Mouse (Mus musculus): ENCODE results near the gene Mbd4. TPM values are rescaled to one million over a fixed set of nuclear protein-coding genes. Genes with fewer than 3 reads are reported as not detected.
"Not testable (repeated sequence)": the region's sequence is repeated elsewhere in the genome, so short reads cannot be mapped to it uniquely, and the experiment has no call there.

The Mbd4 gene
- polyA plus RNA-seq, 1 experiment from 2014 or later: 10.2 TPM

- no peaks in the 10 kb centered on the region for H3K4me1 ChIP-seq (ENCODE audit: control insufficient read depth, insufficient read depth, low read length)
- H3K27me3 ChIP-seq (ENCODE audit: control insufficient read depth, insufficient read depth, low read length): no peaks in the 10 kb centered on the region
- no peak overlapping the region for H3K27ac ChIP-seq (replicated peaks; ENCODE audit: low read depth, low read length)
- H3K4me3 ChIP-seq (replicated peaks; ENCODE audit: low read depth, low read length): no peak overlapping the region
- ATAC-seq (ENCODE audit: low FRiP score, low TSS enrichment): no peak
- peaks cover 57% of the 10 kb centered on the region for H3K36me3 ChIP-seq (ENCODE audit: control insufficient read depth, insufficient read depth, low read length)
- no peak overlapping the region for H3K9ac ChIP-seq (replicated peaks; ENCODE audit: low read length)
- no peak for DNase-seq
- 95% methylated on average over 2 of the region's 2 CpGs for WGBS
- H3K4me2 ChIP-seq (ENCODE audit: low read length): no peak overlapping the region
- no peaks in the 10 kb centered on the region for H3K9me3 ChIP-seq (ENCODE audit: control insufficient read depth, low read length)
Measured at GRCm38 (mm10) chr6:115877239-115877638, 24.1 kb upstream of the Mbd4 start.

GRCm38 (mm10) chr6:115871318-115871717, 18.1 kb upstream of the Mbd4 start:
- H3K9ac ChIP-seq (replicated peaks; ENCODE audit: low read length); H3K4me1 ChIP-seq (ENCODE audit: control insufficient read depth, insufficient read depth, low read length); ATAC-seq (ENCODE audit: low FRiP score, low TSS enrichment); H3K4me3 ChIP-seq (replicated peaks; ENCODE audit: low read depth, low read length); DNase-seq; H3K27ac ChIP-seq (replicated peaks; ENCODE audit: low read depth, low read length); H3K4me2 ChIP-seq (ENCODE audit: low read length); H3K9me3 ChIP-seq (ENCODE audit: control insufficient read depth, low read length); H3K27me3 ChIP-seq (ENCODE audit: control insufficient read depth, insufficient read depth, low read length): not testable (repeated sequence)
- peaks cover 12% of the 10 kb centered on the region for H3K36me3 ChIP-seq (ENCODE audit: control insufficient read depth, insufficient read depth, low read length)
- WGBS: no CpG with 5 or more reads among the region's 3 CpGs

GRCm38 (mm10) chr6:115867157-115867556, 14.0 kb upstream of the Mbd4 start:
- H3K27me3 ChIP-seq (ENCODE audit: control insufficient read depth, insufficient read depth, low read length); H3K4me1 ChIP-seq (ENCODE audit: control insufficient read depth, insufficient read depth, low read length); H3K9me3 ChIP-seq (ENCODE audit: control insufficient read depth, low read length); H3K4me3 ChIP-seq (replicated peaks; ENCODE audit: low read depth, low read length); H3K9ac ChIP-seq (replicated peaks; ENCODE audit: low read length); ATAC-seq (ENCODE audit: low FRiP score, low TSS enrichment); DNase-seq; H3K27ac ChIP-seq (replicated peaks; ENCODE audit: low read depth, low read length); H3K4me2 ChIP-seq (ENCODE audit: low read length): not testable (repeated sequence)
- H3K36me3 ChIP-seq (ENCODE audit: control insufficient read depth, insufficient read depth, low read length): peaks cover 20% of the 10 kb centered on the region
- WGBS: no CpG with 5 or more reads among the region's 3 CpGs

- Histone ChIP-seq H3K9me3 (ENCODE audit: control insufficient read depth, low read length) (no peaks in the 10 kb centered on the region), H3K9ac (replicated peaks; ENCODE audit: low read length) (no peak overlapping the region), H3K4me2 (ENCODE audit: low read length) (no peak overlapping the region), H3K27ac (replicated peaks; ENCODE audit: low read depth, low read length) (no peak overlapping the region), H3K4me1 (ENCODE audit: control insufficient read depth, insufficient read depth, low read length) (no peaks in the 10 kb centered on the region), H3K27me3 (ENCODE audit: control insufficient read depth, insufficient read depth, low read length) (no peaks in the 10 kb centered on the region), H3K36me3 (ENCODE audit: control insufficient read depth, insufficient read depth, low read length) (peaks cover 20% of the 10 kb centered on the region), H3K4me3 (replicated peaks; ENCODE audit: low read depth, low read length) (no peak overlapping the region)
- ATAC-seq (ENCODE audit: low FRiP score, low TSS enrichment): no peak
- 98% methylated on average over 4 of the region's 4 CpGs for WGBS
- DNase-seq: no peak
Measured at GRCm38 (mm10) chr6:115865246-115865645, 12.1 kb upstream of the Mbd4 start.

GRCm38 (mm10) chr6:115863340-115863841, 10.2 kb upstream of the Mbd4 start:
- 78% methylated on average over 7 of the region's 7 CpGs for WGBS
- Histone ChIP-seq H3K9me3 (ENCODE audit: control insufficient read depth, low read length) (no peaks in the 10 kb centered on the region), H3K4me2 (ENCODE audit: low read length) (no peak overlapping the region), H3K4me1 (ENCODE audit: control insufficient read depth, insufficient read depth, low read length) (no peaks in the 10 kb centered on the region), H3K27me3 (ENCODE audit: control insufficient read depth, insufficient read depth, low read length) (no peaks in the 10 kb centered on the region), H3K9ac (replicated peaks; ENCODE audit: low read length) (no peak overlapping the region), H3K36me3 (ENCODE audit: control insufficient read depth, insufficient read depth, low read length) (peaks cover 20% of the 10 kb centered on the region), H3K27ac (replicated peaks; ENCODE audit: low read depth, low read length) (no peak overlapping the region), H3K4me3 (replicated peaks; ENCODE audit: low read depth, low read length) (no peak overlapping the region)
- no peak for ATAC-seq (ENCODE audit: low FRiP score, low TSS enrichment)
- DNase-seq: no peak

- H3K4me2 ChIP-seq (ENCODE audit: low read length): no peak overlapping the region
- H3K4me3 ChIP-seq (replicated peaks; ENCODE audit: low read depth, low read length): no peak overlapping the region
- DNase-seq (no peak), ATAC-seq (ENCODE audit: low FRiP score, low TSS enrichment) (no peak)
- no peaks in the 10 kb centered on the region for H3K27me3 ChIP-seq (ENCODE audit: control insufficient read depth, insufficient read depth, low read length)
- H3K36me3 ChIP-seq (ENCODE audit: control insufficient read depth, insufficient read depth, low read length): peaks cover 17% of the 10 kb centered on the region
- H3K9ac ChIP-seq (replicated peaks; ENCODE audit: low read length): no peak overlapping the region
- H3K27ac ChIP-seq (replicated peaks; ENCODE audit: low read depth, low read length): no peak overlapping the region
- 87% methylated on average over 7 of the region's 7 CpGs for WGBS
- H3K9me3 ChIP-seq (ENCODE audit: control insufficient read depth, low read length): no peaks in the 10 kb centered on the region
- no peaks in the 10 kb centered on the region for H3K4me1 ChIP-seq (ENCODE audit: control insufficient read depth, insufficient read depth, low read length)
Measured at GRCm38 (mm10) chr6:115860027-115860556, 6.9 kb upstream of the Mbd4 start.

- no peak overlapping the region for H3K4me3 ChIP-seq (replicated peaks; ENCODE audit: low read depth, low read length)
- H3K4me2 ChIP-seq (ENCODE audit: low read length): no peak overlapping the region
- WGBS: 58% methylated on average over 4 of the region's 4 CpGs
- no peaks in the 10 kb centered on the region for H3K27me3 ChIP-seq (ENCODE audit: control insufficient read depth, insufficient read depth, low read length)
- H3K9me3 ChIP-seq (ENCODE audit: control insufficient read depth, low read length): no peaks in the 10 kb centered on the region
- no peak overlapping the region for H3K9ac ChIP-seq (replicated peaks; ENCODE audit: low read length)
- H3K36me3 ChIP-seq (ENCODE audit: control insufficient read depth, insufficient read depth, low read length): peaks cover 12% of the 10 kb centered on the region
- DNase-seq (no peak), ATAC-seq (ENCODE audit: low FRiP score, low TSS enrichment) (no peak)
- no peaks in the 10 kb centered on the region for H3K4me1 ChIP-seq (ENCODE audit: control insufficient read depth, insufficient read depth, low read length)
- no peak overlapping the region for H3K27ac ChIP-seq (replicated peaks; ENCODE audit: low read depth, low read length)
Measured at GRCm38 (mm10) chr6:115859258-115859657, 6.1 kb upstream of the Mbd4 start.

- Histone ChIP-seq H3K9ac (replicated peaks; ENCODE audit: low read length) (no peak overlapping the region), H3K4me3 (replicated peaks; ENCODE audit: low read depth, low read length) (no peak overlapping the region), H3K9me3 (ENCODE audit: control insufficient read depth, low read length) (no peaks in the 10 kb centered on the region), H3K36me3 (ENCODE audit: control insufficient read depth, insufficient read depth, low read length) (no peaks in the 10 kb centered on the region), H3K27ac (replicated peaks; ENCODE audit: low read depth, low read length) (no peak overlapping the region), H3K27me3 (ENCODE audit: control insufficient read depth, insufficient read depth, low read length) (no peaks in the 10 kb centered on the region), H3K4me1 (ENCODE audit: control insufficient read depth, insufficient read depth, low read length) (peaks cover 4% of the 10 kb centered on the region; the same call in 1 of the 2 replicates), H3K4me2 (ENCODE audit: low read length) (no peak overlapping the region)
- ATAC-seq (ENCODE audit: low FRiP score, low TSS enrichment) (no peak), DNase-seq (no peak)
- WGBS: 83% methylated on average over 4 of the region's 4 CpGs
Measured at GRCm38 (mm10) chr6:115856361-115856745, 3.2 kb upstream of the Mbd4 start.

- Histone ChIP-seq H3K4me3 (replicated peaks; ENCODE audit: low read depth, low read length) (no peak overlapping the region), H3K36me3 (ENCODE audit: control insufficient read depth, insufficient read depth, low read length) (no peaks in the 10 kb centered on the region), H3K9ac (replicated peaks; ENCODE audit: low read length) (no peak overlapping the region), H3K9me3 (ENCODE audit: control insufficient read depth, low read length) (no peaks in the 10 kb centered on the region), H3K27ac (replicated peaks; ENCODE audit: low read depth, low read length) (no peak overlapping the region), H3K27me3 (ENCODE audit: control insufficient read depth, insufficient read depth, low read length) (no peaks in the 10 kb centered on the region), H3K4me2 (ENCODE audit: low read length) (no peak overlapping the region), H3K4me1 (ENCODE audit: control insufficient read depth, insufficient read depth, low read length) (peaks cover 4% of the 10 kb centered on the region; the same call in 1 of the 2 replicates)
- ATAC-seq (ENCODE audit: low FRiP score, low TSS enrichment) (no peak), DNase-seq (no peak)
- WGBS: 88% methylated on average over 3 of the region's 3 CpGs
Measured at GRCm38 (mm10) chr6:115855733-115856360, 2.7 kb upstream of the Mbd4 start.

Data from midbrain, embryonic 14.5 days (tissue).